Mouse (Mus musculus) hindbrain, embryonic 15.5 days (tissue): ENCODE data around the gene Ift172. TPM values are rescaled to one million over a fixed set of nuclear protein-coding genes. Genes with fewer than 3 reads are reported as not detected.

Experiments used
- ATAC-seq: fragments of 200-750 bp; cut with Nextera tagmentation; 2 replicates; pipeline ENCODE4 v1.8.0; 2017; ENCODE audit warnings: low read depth, moderate number of reproducible peaks, moderate TSS enrichment; ENCODE audit not compliant: low FRiP score
- H3K27ac ChIP-seq: fragments of 300-500 bp; sonication (generic); replicated peaks from 2 replicates; pipeline ENCODE4 v1.5.1; 2015; ENCODE audit warnings: mild to moderate bottlenecking, inconsistent platforms
- H3K27me3 ChIP-seq: fragments of 300-500 bp; sonication (generic); 2 replicates; pipeline ENCODE4 v1.6.1; 2015; ENCODE audit warnings: control low read depth, inconsistent platforms
- H3K36me3 ChIP-seq: fragments of 300-500 bp; sonication (generic); 2 replicates; pipeline ENCODE4 v1.6.1; 2015; ENCODE audit warnings: control low read depth, inconsistent platforms
- H3K4me1 ChIP-seq: fragments of 300-500 bp; sonication (generic); replicated peaks from 2 replicates; pipeline ENCODE4 v1.6.1; 2015; ENCODE audit warnings: control low read depth, inconsistent platforms
- H3K4me2 ChIP-seq: fragments of 300-500 bp; sonication (generic); 2 replicates; pipeline ENCODE4 v1.6.1; 2015; ENCODE audit warnings: moderate library complexity, mild to moderate bottlenecking, inconsistent platforms
- H3K4me3 ChIP-seq: fragments of 300-500 bp; sonication (generic); 2 replicates; pipeline ENCODE4 v1.5.1; 2015; ENCODE audit warnings: mild to moderate bottlenecking, inconsistent platforms
- H3K9ac ChIP-seq: fragments of 300-500 bp; sonication (generic); 2 replicates; pipeline ENCODE4 v1.6.1; 2015; ENCODE audit warnings: inconsistent platforms
- H3K9me3 ChIP-seq: fragments of 300-500 bp; sonication (generic); 2 replicates; pipeline ENCODE4 v1.6.1; 2016; ENCODE audit warnings: control low read depth, inconsistent platforms
- WGBS: fragments of 180-500 bp; shearing (Covaris S2); methylation state at CpG from one replicate; pipeline ENCODE4 v1.1.7; 2015; 5-methylcytosine and 5-hydroxymethylcytosine counted together
- polyA plus RNA-seq: library from polyadenylated mRNA; unstranded; fragments of >200 nt; fragmentation: Nextera tagmentation; extraction: Ambion mirVana; gene quantifications from 2 replicates; pipeline ENCODE4 v1.2.1, GENCODE M21; 2015

The Ift172 gene
- polyA plus RNA-seq, 1 experiment from 2014 or later: 40.0 TPM

GRCm38 (mm10) chr5:31254901-31255300 lies 36.0 kb downstream of the Ift172 start:
- Histone ChIP-seq H3K9ac (no peak overlapping the region), H3K4me3 (no peak overlapping the region), H3K4me1 (peaks cover 6% of the 10 kb centered on the region; the same call in 1 of the 2 replicates), H3K27ac (no peak overlapping the region), H3K9me3 (no peaks in the 10 kb centered on the region), H3K27me3 (no peaks in the 10 kb centered on the region), H3K4me2 (no peak overlapping the region), H3K36me3 (peaks cover 61% of the 10 kb centered on the region)
- no peak for ATAC-seq
- WGBS: 90% methylated on average over 8 of the region's 8 CpGs

- H3K4me2 ChIP-seq: no peak overlapping the region
- H3K36me3 ChIP-seq: peaks cover 61% of the 10 kb centered on the region
- 88% methylated on average over 7 of the region's 7 CpGs for WGBS
- ATAC-seq: no peak
- no peak overlapping the region for H3K9ac ChIP-seq
- H3K27me3 ChIP-seq: no peaks in the 10 kb centered on the region
- no peak overlapping the region for H3K27ac ChIP-seq
- no peak overlapping the region for H3K4me3 ChIP-seq
- H3K9me3 ChIP-seq: no peaks in the 10 kb centered on the region
- peaks cover 6% of the 10 kb centered on the region; the same call in 1 of the 2 replicates for H3K4me1 ChIP-seq
These were observed 36.5 kb downstream of the Ift172 start for GRCm38 (mm10) chr5:31254452-31254851.

GRCm38 (mm10) chr5:31253806-31254205 lies 37.1 kb downstream of the Ift172 start:
- Histone ChIP-seq H3K9ac (no peak overlapping the region), H3K4me3 (no peak overlapping the region), H3K36me3 (peaks cover 62% of the 10 kb centered on the region), H3K27me3 (no peaks in the 10 kb centered on the region), H3K9me3 (no peaks in the 10 kb centered on the region), H3K4me2 (no peak overlapping the region), H3K27ac (no peak overlapping the region), H3K4me1 (peaks cover 6% of the 10 kb centered on the region; the same call in 1 of the 2 replicates)
- ATAC-seq: no peak
- WGBS: 93% methylated on average over 8 of the region's 8 CpGs

- no peak for ATAC-seq
- Histone ChIP-seq H3K9ac (no peak overlapping the region), H3K4me3 (no peak overlapping the region), H3K9me3 (no peaks in the 10 kb centered on the region), H3K27me3 (no peaks in the 10 kb centered on the region), H3K36me3 (peaks cover 69% of the 10 kb centered on the region), H3K4me1 (peaks cover 6% of the 10 kb centered on the region; the same call in 1 of the 2 replicates), H3K27ac (no peak overlapping the region), H3K4me2 (no peak overlapping the region)
- WGBS: 84% methylated on average over 16 of the region's 16 CpGs
These were observed 37.9 kb downstream of the Ift172 start for GRCm38 (mm10) chr5:31252795-31253545.

- Histone ChIP-seq H3K4me2 (0 out of 2 replicates have a peak overlapping the region, but pooled peaks have one; percentile 28), H3K27me3 (no peaks in the 10 kb centered on the region), H3K9ac (no peak overlapping the region), H3K4me1 (peaks cover 6% of the 10 kb centered on the region; the same call in 1 of the 2 replicates), H3K9me3 (no peaks in the 10 kb centered on the region), H3K27ac (no peak overlapping the region), H3K4me3 (no peak overlapping the region), H3K36me3 (peaks cover 75% of the 10 kb centered on the region)
- WGBS: 70% methylated on average over 10 of the region's 10 CpGs
- ATAC-seq: no peak
These were observed 38.8 kb downstream of the Ift172 start for GRCm38 (mm10) chr5:31252151-31252550.

GRCm38 (mm10) chr5:31251541-31252101 lies 39.3 kb downstream of the Ift172 start, which contains the start of gene Krtcap3:
TSS of gene Krtcap3 (plus strand) at chr5:31251691.
- H3K4me2 ChIP-seq: peak within 1 kb of the TSS; percentile 28; the same call in 1 of the 2 replicates
- H3K27ac ChIP-seq: no peak within 1 kb of the TSS
- H3K4me1 ChIP-seq: peaks cover 6% of the 10 kb centered on the region; the same call in 1 of the 2 replicates
- peaks cover 79% of the 10 kb centered on the region for H3K36me3 ChIP-seq
- no peak within 1 kb of the TSS for H3K4me3 ChIP-seq
- WGBS: 14% methylated on average over 47 of the region's 47 CpGs
- H3K27me3 ChIP-seq: no peaks in the 10 kb centered on the region
- no peak within 1 kb of the TSS for H3K9ac ChIP-seq
- H3K9me3 ChIP-seq: no peaks in the 10 kb centered on the region
- peak; percentile 64 for ATAC-seq

GRCm38 (mm10) chr5:31250716-31251115 lies 40.2 kb downstream of the Ift172 start:
- H3K4me3 ChIP-seq: no peak overlapping the region
- WGBS: 56% methylated on average over 4 of the region's 4 CpGs
- no peak overlapping the region for H3K4me2 ChIP-seq
- H3K27me3 ChIP-seq: no peaks in the 10 kb centered on the region
- no peak overlapping the region for H3K27ac ChIP-seq
- H3K4me1 ChIP-seq: peaks cover 6% of the 10 kb centered on the region; the same call in 1 of the 2 replicates
- H3K9ac ChIP-seq: no peak overlapping the region
- H3K9me3 ChIP-seq: no peaks in the 10 kb centered on the region
- peak; percentile 27; the same call in 1 of the 2 replicates for ATAC-seq
- peaks cover 85% of the 10 kb centered on the region for H3K36me3 ChIP-seq

- WGBS: 25% methylated on average over 10 of the region's 10 CpGs
- Histone ChIP-seq H3K9me3 (no peaks in the 10 kb centered on the region), H3K4me2 (peak overlapping the region; percentile 81), H3K27ac (no peak overlapping the region), H3K9ac (peak overlapping the region; percentile 99), H3K4me1 (peaks cover 21% of the 10 kb centered on the region), H3K4me3 (peak overlapping the region; percentile 98), H3K27me3 (no peaks in the 10 kb centered on the region), H3K36me3 (peaks cover 36% of the 10 kb centered on the region)
- no peak for ATAC-seq
These were observed 48.7 kb downstream of the Ift172 start for GRCm38 (mm10) chr5:31242191-31242590.

- Histone ChIP-seq H3K9ac (peak overlapping the region; percentile 99), H3K36me3 (peaks cover 30% of the 10 kb centered on the region), H3K27ac (peak overlapping the region; percentile 98), H3K4me2 (peak overlapping the region; percentile 81), H3K27me3 (no peaks in the 10 kb centered on the region), H3K9me3 (no peaks in the 10 kb centered on the region), H3K4me3 (peak overlapping the region; percentile 98), H3K4me1 (peaks cover 21% of the 10 kb centered on the region)
- 0% methylated on average over 13 of the region's 13 CpGs for WGBS
- no peak for ATAC-seq
These were observed 49.3 kb downstream of the Ift172 start for GRCm38 (mm10) chr5:31241522-31242034.

- peak within 1 kb of the TSS; percentile 98 for H3K27ac ChIP-seq
- H3K4me2 ChIP-seq: peak within 1 kb of the TSS; percentile 81
- peaks cover 21% of the 10 kb centered on the region for H3K4me1 ChIP-seq
- under 1% methylated on average over 70 of the region's 103 CpGs for WGBS
- H3K9ac ChIP-seq: peak within 1 kb of the TSS; percentile 99
- H3K36me3 ChIP-seq: peaks cover 23% of the 10 kb centered on the region
- no peaks in the 10 kb centered on the region for H3K9me3 ChIP-seq
- peak; percentile 98 for ATAC-seq
- peak within 1 kb of the TSS; percentile 98 for H3K4me3 ChIP-seq
- no peaks in the 10 kb centered on the region for H3K27me3 ChIP-seq
These were observed 50.0 kb downstream of the Ift172 start, which contains the start of the genes Nrbp1 and Gm9970 for GRCm38 (mm10) chr5:31240637-31241521. TSS of gene Nrbp1 (plus strand) at chr5:31240864. TSS of gene Gm9970 (minus strand) at chr5:31241232.

GRCm38 (mm10) chr5:31226641-31227040 lies 64.3 kb downstream of the Ift172 start:
- H3K36me3 ChIP-seq: no peaks in the 10 kb centered on the region
- H3K27ac ChIP-seq: no peak overlapping the region
- H3K27me3 ChIP-seq: 0 out of 2 replicates have a peak, but pooled peaks cover 2% of the 10 kb centered on the region
- H3K4me2 ChIP-seq: no peak overlapping the region
- no peak for ATAC-seq
- no peak overlapping the region for H3K4me3 ChIP-seq
- 92% methylated on average over 1 of the region's 1 CpGs for WGBS
- no peak overlapping the region for H3K9ac ChIP-seq
- peaks cover 8% of the 10 kb centered on the region for H3K4me1 ChIP-seq
- no peaks in the 10 kb centered on the region for H3K9me3 ChIP-seq
